Comparison of ENCODE assay signal across 18 mouse cellular contexts in genomic region chr7:120123776-120124175, GRCm38 (mm10). TPM values are rescaled to one million over a fixed set of nuclear protein-coding genes. Genes with fewer than 3 reads are reported as not detected.
DNase-seq lines count a peak whose midpoint lies in the region; ATAC-seq and TF ChIP-seq lines count a peak whose summit lies in the region.
"Had no signal": no experiment of that assay in that cellular context is flagged by ENCODE, and none has a peak within 500 bp of the region (broad histone marks: within the 10 kb centered on the region; RNA-seq: fewer than 3 reads in every experiment).

No protein-coding gene starts in this region.

- no peak for TF ChIP-seq POLR2A in liver, adult 2 months (IDR thresholded peaks at IDR 0.05; ENCODE audit: extremely low read depth, insufficient read depth, low read length)

- peak; percentile 59 for DNase-seq in gastrocnemius, adult 2 months
- DNase-seq in gastrocnemius, postnatal 10 days: no peak
- DNase-seq in liver, adult 2 months (ENCODE audit: extremely low read depth, low read depth, low spot score): peak; percentile 55
- DNase-seq in liver, embryonic 11.5 days (ENCODE audit: low spot score): no peak
- peak; percentile 42 to 44 for DNase-seq in heart, postnatal 36 days
- peak; percentile 58 to 82 for DNase-seq in lung, postnatal 4 days
- DNase-seq in T-cell, adult 2 months (ENCODE audit: low spot score): no peak
- DNase-seq: cerebellum, postnatal 36 days; layer of hippocampus, adult 9-11 months; thymus, postnatal 36 days had no signal

- peak overlapping the region; percentile 41 for H3K27ac ChIP-seq in gastrocnemius, adult 2 months
- no peak overlapping the region for H3K27ac ChIP-seq in liver, adult 2 months (replicated peaks; ENCODE audit: insufficient read depth, low read depth, low read length)
- no peak overlapping the region for H3K27ac ChIP-seq in liver, embryonic 11.5 days (ENCODE audit: low read depth, low read length)
- H3K27ac ChIP-seq in hindbrain, embryonic 13.5 days: no peak overlapping the region
- H3K27ac ChIP-seq: embryonic facial prominence, embryonic 12.5 days; forebrain, embryonic 10.5 days; hindbrain, embryonic 10.5 days; kidney, embryonic 15.5 days; liver, embryonic 15.5 days; midbrain, embryonic 13.5 days had no signal

- no peak overlapping the region for H3K4me3 ChIP-seq in gastrocnemius, adult 2 months
- H3K4me3 ChIP-seq in liver, adult 2 months (ENCODE audit: insufficient read depth, low read depth, low read length): no peak overlapping the region
- H3K4me3 ChIP-seq in liver, embryonic 11.5 days (ENCODE audit: low read depth, low read length): no peak overlapping the region
- no peak overlapping the region for H3K4me3 ChIP-seq in hindbrain, embryonic 13.5 days
- H3K4me3 ChIP-seq: embryonic facial prominence, embryonic 12.5 days; forebrain, embryonic 10.5 days; hindbrain, embryonic 10.5 days; kidney, embryonic 15.5 days; liver, embryonic 15.5 days; midbrain, embryonic 13.5 days had no signal

- no peaks in the 10 kb centered on the region for H3K79me2 ChIP-seq in liver, adult 2 months (ENCODE audit: control insufficient read depth, insufficient read depth, low read length)

- intact Hi-C loops in gastrocnemius, adult 2 months (cut with DNase I): loop anchor here (1.0 to 2.0 kb wide), 2 partner anchors 81 to 274 kb away; no protein-coding TSS in a partner anchor
- intact Hi-C loops in heart, postnatal 36 days (cut with DNase I): loop anchor here (1.0 to 2.0 kb wide), 2 partner anchors 80 to 203 kb away; partner anchors contain the start of gene Abca14

- H3K4me1 ChIP-seq in liver, adult 2 months (ENCODE audit: control insufficient read depth, insufficient read depth, low read length): peaks cover 3% of the 10 kb centered on the region; the same call in 1 of the 2 replicates
- no peaks in the 10 kb centered on the region for H3K4me1 ChIP-seq in liver, embryonic 11.5 days (replicated peaks; ENCODE audit: control insufficient read depth, insufficient read depth, low read length)
- peaks cover 6% of the 10 kb centered on the region; the same call in 1 of the 2 replicates for H3K4me1 ChIP-seq in hindbrain, embryonic 13.5 days (replicated peaks)

- no peak for TF ChIP-seq CTCF in gastrocnemius, adult 2 months (IDR thresholded peaks at IDR 0.05)
- TF ChIP-seq CTCF in liver, adult 2 months (IDR thresholded peaks at IDR 0.05; ENCODE audit: low read depth, low read length): no peak

- no peaks in the 10 kb centered on the region for H3K27me3 ChIP-seq in liver, adult 2 months (ENCODE audit: control insufficient read depth, insufficient read depth, low read length)
- no peaks in the 10 kb centered on the region for H3K27me3 ChIP-seq in liver, embryonic 11.5 days (replicated peaks; ENCODE audit: control insufficient read depth, insufficient read depth, low read length)
- H3K27me3 ChIP-seq in hindbrain, embryonic 13.5 days: no peaks in the 10 kb centered on the region
- H3K27me3 ChIP-seq: embryonic facial prominence, embryonic 12.5 days; kidney, embryonic 15.5 days; liver, embryonic 15.5 days; midbrain, embryonic 13.5 days had no signal

- H3K9me3 ChIP-seq in liver, embryonic 11.5 days (ENCODE audit: control insufficient read depth, low read length): no peaks in the 10 kb centered on the region
- no peaks in the 10 kb centered on the region for H3K9me3 ChIP-seq in hindbrain, embryonic 13.5 days
- H3K9me3 ChIP-seq: embryonic facial prominence, embryonic 12.5 days; forebrain, embryonic 10.5 days; hindbrain, embryonic 10.5 days; kidney, embryonic 15.5 days; liver, embryonic 15.5 days; midbrain, embryonic 13.5 days had no signal

- WGBS in liver, adult 2 months: 35% methylated on average over 4 of the region's 4 CpGs
- 92% methylated on average over 4 of the region's 4 CpGs for WGBS in liver, embryonic 11.5 days
- 95% methylated on average over 4 of the region's 4 CpGs for WGBS in hindbrain, embryonic 13.5 days

- ATAC-seq in liver, embryonic 11.5 days (replicated peaks; ENCODE audit: low FRiP score): no peak
- no peak for ATAC-seq in hindbrain, embryonic 13.5 days (ENCODE audit: low FRiP score)

- H3K36me3 ChIP-seq in liver, adult 2 months (ENCODE audit: control insufficient read depth, insufficient read depth, low read length): no peaks in the 10 kb centered on the region
- H3K36me3 ChIP-seq in liver, embryonic 11.5 days (ENCODE audit: control insufficient read depth, insufficient read depth, low read length): no peaks in the 10 kb centered on the region
- H3K36me3 ChIP-seq in hindbrain, embryonic 13.5 days: no peaks in the 10 kb centered on the region
- H3K36me3 ChIP-seq: embryonic facial prominence, embryonic 12.5 days; liver, embryonic 15.5 days; midbrain, embryonic 13.5 days had no signal

- H3K4me2 ChIP-seq in liver, embryonic 11.5 days: no peak overlapping the region
- no peak overlapping the region for H3K4me2 ChIP-seq in hindbrain, embryonic 13.5 days
- H3K4me2 ChIP-seq: embryonic facial prominence, embryonic 12.5 days; kidney, embryonic 15.5 days; liver, embryonic 15.5 days; midbrain, embryonic 13.5 days had no signal

- no peak overlapping the region for H3K9ac ChIP-seq in liver, adult 2 months (ENCODE audit: low read depth, low read length)
- H3K9ac ChIP-seq in liver, embryonic 11.5 days (ENCODE audit: low read depth, low read length): no peak overlapping the region
- no peak overlapping the region for H3K9ac ChIP-seq in hindbrain, embryonic 13.5 days
- H3K9ac ChIP-seq: embryonic facial prominence, embryonic 12.5 days; kidney, embryonic 15.5 days; liver, embryonic 15.5 days; midbrain, embryonic 13.5 days had no signal

RNA-seq across cellular contexts. Expression of gene Zp2, which starts 21.3 kb away (rescaled TPM):
- total RNA-seq in gastrocnemius, adult 2 months (2021): under 1 TPM; 0.31 to 0.78 TPM
- under 1 TPM; 0.35 to 0.59 TPM for total RNA-seq in gastrocnemius, postnatal 10 days (2021)
- not detected in 2 replicates for total RNA-seq in liver, adult 2 months (2014; rRNA removed)
- not detected in 2 replicates for polyA plus RNA-seq in liver, adult 2 months (2012; rRNA removed)
- not detected in 2 replicates for polyA plus RNA-seq in liver, embryonic 11.5 days (2014; fragmentation: Nextera tagmentation; extraction: Ambion mirVana)
- 1 to 10 TPM in 1 of 2 experiments, under 1 TPM in 1; 0.65 to 1.8 TPM for total RNA-seq in heart, postnatal 36 days (2021)
- polyA plus RNA-seq in hindbrain, embryonic 13.5 days (2015; fragmentation: Nextera tagmentation; extraction: Ambion mirVana): not detected in 2 replicates
- total RNA-seq: MEL had no signal
- polyA plus RNA-seq: embryonic facial prominence, embryonic 12.5 days; forebrain, embryonic 10.5 days; hindbrain, embryonic 10.5 days; liver, embryonic 15.5 days; midbrain, embryonic 13.5 days had no signal

RNA-seq across cellular contexts. Expression of gene Tmem159, which starts 21.6 kb away (rescaled TPM):
- total RNA-seq in gastrocnemius, adult 2 months (2021): 10 to 100 TPM in 1 of 2 experiments, 1 to 10 TPM in 1; 9.7 to 11.4 TPM
- 1 to 10 TPM; 8.0 to 8.4 TPM for total RNA-seq in gastrocnemius, postnatal 10 days (2021)
- 3.0 and 3.5 TPM in 2 replicates for total RNA-seq in liver, adult 2 months (2014; rRNA removed)
- polyA plus RNA-seq in liver, adult 2 months (2012; rRNA removed): 1.8 and 3.2 TPM in 2 replicates
- 5.7 and 7.7 TPM in 2 replicates for polyA plus RNA-seq in liver, embryonic 11.5 days (2014; fragmentation: Nextera tagmentation; extraction: Ambion mirVana)
- total RNA-seq in heart, postnatal 36 days (2021): 10 to 100 TPM; 24.1 to 54.3 TPM
- polyA plus RNA-seq in hindbrain, embryonic 13.5 days (2015; fragmentation: Nextera tagmentation; extraction: Ambion mirVana): 12.3 and 12.9 TPM in 2 replicates
- total RNA-seq: MEL had no signal

RNA-seq across cellular contexts. Expression of gene Dnah3, which starts 28.7 kb away (rescaled TPM):
- under 1 TPM; 0.13 to 0.14 TPM for total RNA-seq in gastrocnemius, adult 2 months (2021)
- not detected for total RNA-seq in gastrocnemius, postnatal 10 days (2021)
- total RNA-seq in liver, adult 2 months (2014; rRNA removed): not detected in 2 replicates
- polyA plus RNA-seq in liver, adult 2 months (2012; rRNA removed): not detected in 2 replicates
- not detected in 2 replicates for polyA plus RNA-seq in liver, embryonic 11.5 days (2014; fragmentation: Nextera tagmentation; extraction: Ambion mirVana)
- total RNA-seq in heart, postnatal 36 days (2021): not detected
- 0.10 TPM in 1 of 2 replicates, not detected in the other for polyA plus RNA-seq in hindbrain, embryonic 13.5 days (2015; fragmentation: Nextera tagmentation; extraction: Ambion mirVana)
- total RNA-seq: MEL had no signal
- polyA plus RNA-seq: embryonic facial prominence, embryonic 12.5 days; kidney, embryonic 15.5 days; liver, embryonic 15.5 days had no signal

RNA-seq across cellular contexts. Expression of gene Anks4b, which starts 49.9 kb away (rescaled TPM):
- total RNA-seq in gastrocnemius, adult 2 months (2021): under 1 TPM; 0.10 to 0.11 TPM
- total RNA-seq in gastrocnemius, postnatal 10 days (2021): under 1 TPM in 1 of 2 experiments, not detected in 1; 0.07 TPM
- total RNA-seq in liver, adult 2 months (2014; rRNA removed): 36.0 and 40.0 TPM in 2 replicates
- 15.8 and 17.0 TPM in 2 replicates for polyA plus RNA-seq in liver, adult 2 months (2012; rRNA removed)
- polyA plus RNA-seq in liver, embryonic 11.5 days (2014; fragmentation: Nextera tagmentation; extraction: Ambion mirVana): 1.2 and 1.9 TPM in 2 replicates
- under 1 TPM in 1 of 2 experiments, not detected in 1; 0.19 TPM for total RNA-seq in heart, postnatal 36 days (2021)
- 0.05 TPM in 1 of 2 replicates, not detected in the other for polyA plus RNA-seq in hindbrain, embryonic 13.5 days (2015; fragmentation: Nextera tagmentation; extraction: Ambion mirVana)
- total RNA-seq: MEL had no signal
- polyA plus RNA-seq: midbrain, embryonic 13.5 days had no signal

Comparison
In these comparisons a context has a peak if more than half of its experiments do, and no peak if none do; other contexts are left out.
1. DNase-seq: peak in gastrocnemius, adult 2 months (single experiment), liver, adult 2 months (single experiment), heart, postnatal 36 days (2 of 2) and lung, postnatal 4 days (2 of 2); none in gastrocnemius, postnatal 10 days (single experiment), liver, embryonic 11.5 days (single experiment) and T-cell, adult 2 months (single experiment).